24 mouse cellular contexts compared by ENCODE assay signal in genomic region chr17:47245635-47246034, GRCm38 (mm10).
DNase-seq lines count a peak whose midpoint lies in the region; ATAC-seq and TF ChIP-seq lines count a peak whose summit lies in the region.
"Had no signal": no experiment of that assay in that cellular context is flagged by ENCODE, and none has a peak within 500 bp of the region (broad histone marks: within the 10 kb centered on the region; RNA-seq: fewer than 3 reads in every experiment).

No protein-coding gene starts in this region.

- no peaks in the 10 kb centered on the region for H3K27me3 ChIP-seq in midbrain, embryonic 11.5 days (ENCODE audit: control insufficient read depth, insufficient read depth, low read length)
- no peaks in the 10 kb centered on the region for H3K27me3 ChIP-seq in midbrain, embryonic 16.5 days (ENCODE audit: control insufficient read depth, insufficient read depth, low read depth, low read length)
- H3K27me3 ChIP-seq in embryonic facial prominence, embryonic 10.5 days (replicated peaks; ENCODE audit: low read depth, poor library complexity, severe bottlenecking) = no peaks in the 10 kb centered on the region
- no peaks in the 10 kb centered on the region for H3K27me3 ChIP-seq in thymus, adult 2 months (ENCODE audit: control insufficient read depth, insufficient read depth, low read length)
- H3K27me3 ChIP-seq: embryonic facial prominence, embryonic 12.5 days; embryonic facial prominence, embryonic 15.5 days; heart, embryonic 12.5 days; heart, embryonic 15.5 days; hindbrain, embryonic 12.5 days; hindbrain, embryonic 15.5 days had no signal

- H3K4me2 ChIP-seq in midbrain, embryonic 11.5 days = no peak overlapping the region
- H3K4me2 ChIP-seq in midbrain, embryonic 16.5 days (ENCODE audit: low read length) = no peak overlapping the region
- H3K4me2 ChIP-seq: embryonic facial prominence, embryonic 12.5 days; embryonic facial prominence, embryonic 15.5 days; heart, embryonic 12.5 days; heart, embryonic 15.5 days; hindbrain, embryonic 12.5 days; hindbrain, embryonic 15.5 days had no signal

- no peak for TF ChIP-seq POLR2A in brain, embryonic 14.5 days (IDR thresholded peaks at IDR 0.05; ENCODE audit: borderline replicate concordance, extremely low read depth, insufficient read depth, insufficient read length, poor library complexity, severe bottlenecking)
- no peak for TF ChIP-seq POLR2A in thymus, adult 2 months (IDR thresholded peaks at IDR 0.05; ENCODE audit: control insufficient read depth, extremely low read depth, insufficient read depth, low read length, poor library complexity)

- H3K27ac ChIP-seq in midbrain, embryonic 11.5 days (ENCODE audit: low read depth, low read length) = no peak overlapping the region; the same call in 1 of the 2 replicates
- H3K27ac ChIP-seq in midbrain, embryonic 16.5 days (ENCODE audit: low read length) = no peak overlapping the region
- no peak overlapping the region for H3K27ac ChIP-seq in embryonic facial prominence, embryonic 10.5 days (replicated peaks)
- no peak overlapping the region for H3K27ac ChIP-seq in thymus, adult 2 months (ENCODE audit: control insufficient read depth, insufficient read depth, low read length)
- H3K27ac ChIP-seq: embryonic facial prominence, embryonic 12.5 days; embryonic facial prominence, embryonic 15.5 days; heart, embryonic 15.5 days; hindbrain, embryonic 12.5 days; hindbrain, embryonic 15.5 days had no signal

- no peak for TF ChIP-seq CTCF in brain, embryonic 14.5 days (IDR thresholded peaks at IDR 0.05; ENCODE audit: borderline replicate concordance, extremely low read depth, insufficient read depth, insufficient read length)
- TF ChIP-seq CTCF in thymus, adult 2 months (IDR thresholded peaks at IDR 0.05; ENCODE audit: borderline replicate concordance, control insufficient read depth, extremely low read depth, insufficient read depth, low read length, poor library complexity) = no peak

- H3K4me1 ChIP-seq in midbrain, embryonic 11.5 days (ENCODE audit: control insufficient read depth, insufficient read depth, low read length) = no peaks in the 10 kb centered on the region
- H3K4me1 ChIP-seq in midbrain, embryonic 16.5 days (ENCODE audit: control insufficient read depth, insufficient read depth, low read length) = peaks cover 10% of the 10 kb centered on the region
- peaks cover 4% of the 10 kb centered on the region; the same call in 1 of the 2 replicates for H3K4me1 ChIP-seq in embryonic facial prominence, embryonic 10.5 days
- no peaks in the 10 kb centered on the region for H3K4me1 ChIP-seq in thymus, adult 2 months (replicated peaks; ENCODE audit: control insufficient read depth, insufficient read depth, low read length)
- H3K4me1 ChIP-seq: embryonic facial prominence, embryonic 15.5 days; heart, embryonic 12.5 days; heart, embryonic 15.5 days had no signal

- ATAC-seq in midbrain, embryonic 11.5 days (ENCODE audit: low FRiP score) = no peak
- ATAC-seq in midbrain, embryonic 16.5 days = no peak
- ATAC-seq: activated CD4-positive, CD25-positive, alpha-beta regulatory T cell, adult 4 months; CD4-positive, CD25-positive, alpha-beta regulatory T cell, adult 4 months; forebrain, embryonic 14.5 days had no signal

- no peaks in the 10 kb centered on the region for H3K36me3 ChIP-seq in midbrain, embryonic 11.5 days (ENCODE audit: control insufficient read depth, insufficient read depth, low read length)
- H3K36me3 ChIP-seq in midbrain, embryonic 16.5 days (ENCODE audit: control insufficient read depth, insufficient read depth, low read length) = no peaks in the 10 kb centered on the region
- peaks cover 43% of the 10 kb centered on the region for H3K36me3 ChIP-seq in embryonic facial prominence, embryonic 10.5 days (replicated peaks)
- no peaks in the 10 kb centered on the region for H3K36me3 ChIP-seq in thymus, adult 2 months (ENCODE audit: control insufficient read depth, insufficient read depth, low read length)

- peak; percentile 80 for DNase-seq in midbrain, embryonic 11.5 days (ENCODE audit: low spot score, missing footprints)
- peak; percentile 23 for DNase-seq in MN1 (ENCODE audit: low spot score)
- peak; percentile 9 for DNase-seq in brain, embryonic 14.5 days (ENCODE audit: low read depth)
- no peak for DNase-seq in embryonic facial prominence, embryonic 10.5 days (ENCODE audit: low spot score)
- no peak for DNase-seq in thymus, adult 2 months
- DNase-seq: adrenal gland, adult 8-10 months; adrenal gland, postnatal 25 days; cerebellum, adult 18-20 months; cerebellum, adult 9-10 months; cerebellum, postnatal 14 days; gastrocnemius, postnatal 25 days; heart, adult 18-20 months; heart, postnatal 10 days; heart, postnatal 36 days had no signal

- WGBS in midbrain, embryonic 11.5 days = 87% methylated on average over 9 of the region's 9 CpGs
- WGBS in midbrain, embryonic 16.5 days = 72% methylated on average over 9 of the region's 9 CpGs
- 87% methylated on average over 9 of the region's 9 CpGs for WGBS in embryonic facial prominence, embryonic 10.5 days
- WGBS in thymus, adult 2 months = 99% methylated on average over 9 of the region's 9 CpGs

- no peak overlapping the region for H3K4me3 ChIP-seq in midbrain, embryonic 11.5 days (ENCODE audit: low read depth, low read length)
- no peak overlapping the region for H3K4me3 ChIP-seq in midbrain, embryonic 16.5 days (ENCODE audit: low read depth, low read length)
- no peak overlapping the region for H3K4me3 ChIP-seq in embryonic facial prominence, embryonic 10.5 days
- H3K4me3 ChIP-seq in thymus, adult 2 months (ENCODE audit: control insufficient read depth, insufficient read depth, low read length) = no peak overlapping the region
- H3K4me3 ChIP-seq: embryonic facial prominence, embryonic 12.5 days; embryonic facial prominence, embryonic 15.5 days; heart, embryonic 12.5 days; heart, embryonic 15.5 days; hindbrain, embryonic 12.5 days; hindbrain, embryonic 15.5 days had no signal

- no peak overlapping the region for H3K9ac ChIP-seq in midbrain, embryonic 11.5 days (ENCODE audit: low read length)
- no peak overlapping the region for H3K9ac ChIP-seq in midbrain, embryonic 16.5 days (ENCODE audit: low read depth, low read length)
- H3K9ac ChIP-seq: embryonic facial prominence, embryonic 12.5 days; embryonic facial prominence, embryonic 15.5 days; heart, embryonic 12.5 days; heart, embryonic 15.5 days; hindbrain, embryonic 12.5 days; hindbrain, embryonic 15.5 days had no signal

- H3K9me3 ChIP-seq in midbrain, embryonic 11.5 days (ENCODE audit: control insufficient read depth, low read length) = no peaks in the 10 kb centered on the region
- no peaks in the 10 kb centered on the region for H3K9me3 ChIP-seq in midbrain, embryonic 16.5 days (replicated peaks; ENCODE audit: control insufficient read depth, low read length, poor library complexity, severe bottlenecking)
- no peaks in the 10 kb centered on the region for H3K9me3 ChIP-seq in embryonic facial prominence, embryonic 10.5 days
- H3K9me3 ChIP-seq: embryonic facial prominence, embryonic 12.5 days; embryonic facial prominence, embryonic 15.5 days; heart, embryonic 12.5 days; heart, embryonic 15.5 days; hindbrain, embryonic 12.5 days; hindbrain, embryonic 15.5 days had no signal

Comparison
In these comparisons a context has a peak if more than half of its experiments do, and no peak if none do; other contexts are left out.
1. DNase-seq: peak in midbrain, embryonic 11.5 days (single experiment), MN1 (single experiment) and brain, embryonic 14.5 days (single experiment); none in embryonic facial prominence, embryonic 10.5 days (single experiment) and thymus, adult 2 months (single experiment).